Mouse (Mus musculus) limb, embryonic 14.5 days (tissue): ENCODE data around the gene Sprr4. TPM values are rescaled to one million over a fixed set of nuclear protein-coding genes. Genes with fewer than 3 reads are reported as not detected.
A peak's percentile ranks its signal among the peaks of the same experiment; 100 is the strongest.
"Not testable (repeated sequence)": the region's sequence is repeated elsewhere in the genome, so short reads cannot be mapped to it uniquely, and the experiment has no call there.

Source experiments
- ATAC-seq: fragments of 200-750 bp; cut with Nextera tagmentation; 2 replicates; pipeline ENCODE4 v1.8.0; 2017; ENCODE audit warnings: low read depth, moderate number of reproducible peaks, moderate TSS enrichment; ENCODE audit not compliant: low FRiP score
- DNase-seq: peaks from one replicate; pipeline ENCODE4 v3.0.0-alpha.2; 2015; ENCODE audit warnings: low spot score
- H3K27ac ChIP-seq: fragments of 300-500 bp; sonication (generic); replicated peaks from 2 replicates; pipeline ENCODE4 v1.5.1; 2014; ENCODE audit warnings: low read depth, mild to moderate bottlenecking, low read length, moderate library complexity, mixed read lengths
- H3K27me3 ChIP-seq: fragments of 300-500 bp; sonication (generic); 2 replicates; pipeline ENCODE4 v1.6.1; 2014; ENCODE audit warnings: low read length, mixed read lengths; ENCODE audit not compliant: control insufficient read depth, insufficient read depth
- H3K36me3 ChIP-seq: fragments of 300-500 bp; sonication (generic); 2 replicates; pipeline ENCODE4 v1.6.1; 2014; ENCODE audit warnings: mild to moderate bottlenecking, low read length, moderate library complexity, mixed read lengths; ENCODE audit not compliant: control insufficient read depth, insufficient read depth
- H3K4me1 ChIP-seq: fragments of 300-500 bp; sonication (generic); 2 replicates; pipeline ENCODE4 v1.6.1; 2014; ENCODE audit warnings: antibody characterized with exemption, low read length, mixed read lengths; ENCODE audit not compliant: control insufficient read depth, insufficient read depth
- H3K4me2 ChIP-seq: fragments of 300-500 bp; sonication (generic); replicated peaks from 2 replicates; pipeline ENCODE4 v1.6.1; 2014; ENCODE audit warnings: low read depth, mild to moderate bottlenecking, low read length, moderate library complexity; ENCODE audit not compliant: severe bottlenecking
- H3K4me3 ChIP-seq: fragments of 300-500 bp; sonication (generic); replicated peaks from 2 replicates; pipeline ENCODE4 v1.5.1; 2014; ENCODE audit warnings: low read length
- H3K9ac ChIP-seq: fragments of 300-500 bp; sonication (generic); 2 replicates; pipeline ENCODE4 v1.6.1; 2014; ENCODE audit warnings: mild to moderate bottlenecking, low read depth, low read length, moderate library complexity; ENCODE audit not compliant: severe bottlenecking
- H3K9me3 ChIP-seq: fragments of 300-500 bp; sonication (generic); 2 replicates; pipeline ENCODE4 v1.6.1; 2016; ENCODE audit warnings: low read length; ENCODE audit not compliant: control insufficient read depth
- POLR2A ChIP-seq: fragments of 200-500 bp; IDR thresholded peaks from 2 replicates; pipeline ENCODE4 v1.8.0; 2012; ENCODE audit warnings: inconsistent platforms, mild to moderate bottlenecking, moderate library complexity, borderline replicate concordance; ENCODE audit not compliant: insufficient read depth, insufficient read length; ENCODE audit errors: extremely low read depth
- WGBS: fragments of 180-500 bp; shearing (Covaris S2); extraction: QIAGEN DNeasy Blood & Tissue Kit; methylation state at CpG from one replicate; pipeline ENCODE4 v1.1.7; 2014; 5-methylcytosine and 5-hydroxymethylcytosine counted together
- polyA plus RNA-seq, 2 experiments: library from polyadenylated mRNA; depleted of rRNA in 1 of 2; stranded (reverse) in 1 of 2; unstranded in 1 of 2; fragments of >200 nt; fragmentation: Nextera tagmentation in 1 of 2; extraction: Ambion mirVana in 1 of 2; gene quantifications; 2 replicates each; pipeline versions ENCODE4 v1.2.1 to v1.2.3; 2012 to 2014

The Sprr4 gene
- polyA plus RNA-seq, 2 experiments: not detected

DNA sequence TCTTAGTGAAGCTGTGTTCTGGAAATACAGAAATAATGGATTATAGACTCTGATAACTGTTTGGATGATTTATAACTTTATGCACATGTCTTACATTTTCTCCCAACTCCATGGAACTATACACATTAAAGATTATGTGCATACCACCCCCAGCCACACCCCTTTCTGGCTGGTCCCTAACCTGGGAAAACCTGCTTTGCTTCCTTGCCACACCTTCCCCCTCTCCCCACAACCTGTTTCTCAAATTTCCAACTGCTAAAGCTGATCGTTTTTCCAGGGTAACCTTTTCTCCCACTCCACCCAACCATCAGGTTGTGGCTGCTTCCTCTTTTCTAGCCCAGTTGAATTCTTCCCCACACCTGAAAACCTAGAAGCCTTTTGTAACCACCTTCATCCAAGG lies 14.0 kb downstream of the Sprr4 start:
- no peak overlapping the region for H3K4me2 ChIP-seq
- 30% methylated on average over 1 of the region's 1 CpGs for WGBS
- DNase-seq (peak; percentile 33), ATAC-seq (no peak)
- no peak overlapping the region for H3K4me3 ChIP-seq
- no peaks in the 10 kb centered on the region for H3K4me1 ChIP-seq
- TF ChIP-seq POLR2A: no peak
- H3K9me3 ChIP-seq: no peaks in the 10 kb centered on the region
- no peaks in the 10 kb centered on the region for H3K36me3 ChIP-seq
- no peak overlapping the region for H3K9ac ChIP-seq
- H3K27me3 ChIP-seq: no peaks in the 10 kb centered on the region
- H3K27ac ChIP-seq: no peak overlapping the region

DNA sequence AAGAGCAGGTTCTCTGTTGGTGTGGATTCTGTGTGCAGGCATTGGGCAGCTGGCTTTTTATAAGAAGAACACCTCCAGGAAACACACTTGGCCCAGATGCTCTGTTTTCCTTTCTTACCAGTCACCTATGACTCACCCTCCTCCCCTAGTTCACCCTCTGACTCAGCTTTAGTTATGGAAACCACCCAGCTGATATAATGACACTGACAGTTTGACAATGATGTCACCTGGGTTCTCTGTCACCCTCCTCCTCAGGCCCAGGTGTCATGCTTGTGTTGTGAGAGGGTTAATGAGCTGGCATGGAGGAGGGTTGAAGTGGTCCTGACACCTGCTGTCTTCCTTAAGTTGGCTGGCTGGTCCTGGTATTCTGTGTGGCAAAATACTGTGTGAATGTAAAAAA lies 14.4 kb downstream of the Sprr4 start, which contains the start of gene Sprr1a:
Sprr1a (minus strand) TSS at position 33 of the 400 bp plus-strand sequence.
- H3K27ac ChIP-seq: no peak within 1 kb of the TSS
- H3K4me2 ChIP-seq: no peak within 1 kb of the TSS
- H3K4me3 ChIP-seq: no peak within 1 kb of the TSS
- H3K4me1 ChIP-seq: no peaks in the 10 kb centered on the region
- H3K36me3 ChIP-seq: no peaks in the 10 kb centered on the region
- DNase-seq (no peak), ATAC-seq (no peak)
- H3K9me3 ChIP-seq: no peaks in the 10 kb centered on the region
- no peak for TF ChIP-seq POLR2A
- H3K27me3 ChIP-seq: no peaks in the 10 kb centered on the region
- no peak within 1 kb of the TSS for H3K9ac ChIP-seq

DNA sequence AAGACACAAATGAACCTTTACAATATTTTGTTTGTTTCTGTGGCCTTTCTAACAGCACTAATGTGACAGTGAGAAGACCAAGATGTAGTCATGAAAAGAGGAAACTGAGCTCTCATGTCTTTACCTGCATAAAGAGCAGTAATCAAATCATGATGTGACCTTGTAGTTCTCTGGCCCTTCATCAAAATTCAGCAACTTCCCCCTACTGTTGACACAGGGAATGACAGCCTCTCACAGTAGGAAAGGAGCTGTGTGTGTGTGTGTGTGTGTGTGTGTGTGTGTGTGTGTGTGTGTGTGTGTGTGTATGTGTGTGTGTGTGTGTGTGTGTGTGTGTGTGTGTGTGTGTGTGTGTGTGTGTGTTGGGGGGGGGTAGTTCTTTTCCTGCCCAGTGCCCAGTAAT lies 19.0 kb downstream of the Sprr4 start:
- not testable (repeated sequence) for H3K9ac ChIP-seq, H3K4me3 ChIP-seq, H3K27ac ChIP-seq, DNase-seq, H3K9me3 ChIP-seq, H3K36me3 ChIP-seq, ATAC-seq, H3K4me2 ChIP-seq, H3K4me1 ChIP-seq, H3K27me3 ChIP-seq

DNA sequence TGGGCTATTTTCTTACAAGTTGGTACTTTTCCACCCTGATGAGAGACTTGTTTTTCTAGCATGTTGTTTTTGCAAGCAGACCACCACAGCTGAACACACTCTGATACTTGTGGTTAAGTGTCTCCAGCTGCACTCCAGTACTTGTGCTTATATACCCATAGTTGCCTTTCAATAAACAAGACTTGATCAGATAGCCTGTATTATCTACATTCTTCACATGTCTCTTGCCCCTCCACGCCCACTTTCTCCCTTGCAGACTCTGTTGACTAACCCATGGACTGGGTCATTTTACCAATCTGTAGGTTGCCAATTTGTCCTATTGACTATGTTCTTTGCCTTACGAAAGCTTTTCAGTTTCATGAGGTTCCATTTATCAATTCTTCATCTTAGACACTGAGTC lies 30.2 kb downstream of the Sprr4 start:
- Histone ChIP-seq H3K9me3 (no peaks in the 10 kb centered on the region), H3K27ac (no peak overlapping the region), H3K4me3 (no peak overlapping the region), H3K27me3 (no peaks in the 10 kb centered on the region), H3K4me2 (no peak overlapping the region), H3K9ac (no peak overlapping the region), H3K4me1 (no peaks in the 10 kb centered on the region), H3K36me3 (no peaks in the 10 kb centered on the region)
- 82% methylated on average over 2 of the region's 2 CpGs for WGBS
- ATAC-seq (no peak), DNase-seq (no peak)
- no peak for TF ChIP-seq POLR2A

DNA sequence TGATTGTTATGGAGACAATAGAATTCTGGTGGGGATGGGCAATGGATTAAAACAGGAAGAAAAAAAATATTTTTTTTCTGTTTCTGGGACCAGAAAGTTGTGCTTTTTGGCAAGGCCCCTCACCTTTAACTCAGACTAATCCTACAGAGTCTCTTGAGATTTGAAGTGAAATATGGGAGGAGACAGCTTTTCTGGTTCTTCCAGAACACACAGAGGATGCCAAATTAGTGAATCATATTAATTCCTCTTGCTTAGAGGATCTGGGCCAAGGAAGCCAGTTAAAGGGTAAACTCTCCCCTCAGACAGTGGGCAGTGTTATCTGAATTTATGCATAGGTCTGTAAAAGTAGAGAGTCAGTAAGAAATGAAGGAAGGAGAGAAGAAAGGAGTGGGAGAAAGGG lies 32.9 kb downstream of the Sprr4 start:
- Histone ChIP-seq H3K27me3 (no peaks in the 10 kb centered on the region), H3K9ac (no peak overlapping the region), H3K36me3 (no peaks in the 10 kb centered on the region), H3K9me3 (no peaks in the 10 kb centered on the region), H3K4me2 (no peak overlapping the region), H3K4me3 (no peak overlapping the region), H3K4me1 (no peaks in the 10 kb centered on the region), H3K27ac (no peak overlapping the region)
- ATAC-seq (no peak), DNase-seq (no peak)
- TF ChIP-seq POLR2A: no peak

DNA sequence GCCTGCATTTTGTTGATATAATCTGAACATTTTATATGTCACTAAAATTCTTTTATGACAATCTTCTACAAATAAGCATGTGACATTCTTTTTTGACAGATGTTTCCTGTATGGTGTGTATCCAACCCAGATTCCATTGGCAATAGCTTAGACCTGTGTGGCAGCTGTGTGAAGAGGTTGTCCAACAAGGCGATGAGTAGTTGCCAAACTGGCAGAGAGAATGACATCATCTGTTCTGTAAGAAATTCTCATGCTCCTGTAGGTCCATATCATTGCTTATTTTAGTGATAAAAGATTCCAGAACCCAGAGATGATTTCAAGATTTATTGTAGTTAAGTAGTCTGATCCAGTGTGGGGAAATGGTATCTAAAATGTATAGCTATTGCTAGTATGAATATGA lies 33.7 kb downstream of the Sprr4 start:
- Histone ChIP-seq H3K4me1 (no peaks in the 10 kb centered on the region), H3K27me3 (no peaks in the 10 kb centered on the region), H3K9me3 (no peaks in the 10 kb centered on the region), H3K9ac (no peak overlapping the region), H3K27ac (no peak overlapping the region), H3K4me3 (no peak overlapping the region), H3K36me3 (no peaks in the 10 kb centered on the region), H3K4me2 (no peak overlapping the region)
- no peak for TF ChIP-seq POLR2A
- DNase-seq (no peak), ATAC-seq (no peak)
- 65% methylated on average over 1 of the region's 1 CpGs for WGBS
